Mouse (Mus musculus) megakaryocyte, embryonic 14.5 days (primary cell): ENCODE measurements around the gene Btbd16. TPM values are rescaled to one million over a fixed set of nuclear protein-coding genes. Genes with fewer than 3 reads are reported as not detected.

ENCODE experiments used
- H3K27me3 ChIP-seq: replicated peaks from 2 replicates; pipeline ENCODE3; 2012; ENCODE audit warnings: inconsistent platforms
- H3K36me3 ChIP-seq: replicated peaks from 2 replicates; pipeline ENCODE3; 2012; ENCODE audit warnings: low read length, inconsistent platforms, mixed read lengths
- H3K4me1 ChIP-seq: 2 replicates; pipeline ENCODE4 v1.6.1; 2012; ENCODE audit warnings: inconsistent platforms
- H3K4me3 ChIP-seq: replicated peaks from 2 replicates; pipeline ENCODE3; 2012; ENCODE audit warnings: moderate library complexity, mild to moderate bottlenecking, inconsistent platforms
- H3K9me3 ChIP-seq: 2 replicates; pipeline ENCODE4 v1.6.1; 2012; ENCODE audit warnings: inconsistent platforms
- FLI1 ChIP-seq: IDR thresholded peaks from 2 replicates; pipeline ENCODE4 v1.6.1; 2012; ENCODE audit warnings: low read length, inconsistent platforms, mixed read lengths
- GATA1 ChIP-seq: IDR thresholded peaks from 3 replicates; pipeline ENCODE4 v1.6.1; 2012; ENCODE audit warnings: mixed read lengths, low read length, inconsistent platforms, borderline replicate concordance
- polyA plus RNA-seq: library from polyadenylated mRNA; stranded (reverse); fragments of >175 nt; gene quantifications from 2 replicates; pipeline ENCODE4 v1.2.3, GENCODE M21; 2012; ENCODE audit warnings: low replicate concordance; ENCODE audit not compliant: insufficient read depth

Btbd16 gene
- polyA plus RNA-seq, 1 experiment, result not detected

DNA sequence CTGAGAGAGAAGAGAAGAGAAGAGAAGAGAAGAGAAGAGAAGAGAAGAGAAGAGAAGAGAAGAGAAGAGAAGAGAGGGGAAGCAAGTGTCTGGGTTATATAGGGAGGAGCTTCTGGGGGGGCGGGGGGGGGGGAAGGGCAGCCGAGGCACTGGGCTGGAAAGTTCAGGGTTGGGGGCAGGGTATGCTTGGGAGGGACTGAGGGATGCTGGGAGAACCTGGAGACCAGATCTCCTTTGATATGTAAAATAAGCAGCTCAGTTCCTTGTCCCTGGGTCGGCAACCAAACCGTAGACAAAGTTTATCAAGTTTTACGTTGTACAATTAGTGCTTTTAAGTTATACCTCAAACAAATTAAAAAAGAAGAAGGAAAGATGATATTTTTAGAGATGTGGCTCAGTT is 86.1 kb downstream of the Btbd16 start:
- no peaks in the 10 kb centered on the region for H3K9me3 ChIP-seq
- TF ChIP-seq GATA1 (no peak), FLI1 (no peak)
- H3K4me1 ChIP-seq, result no peaks in the 10 kb centered on the region
- no peaks in the 10 kb centered on the region for H3K36me3 ChIP-seq
- peaks cover 51% of the 10 kb centered on the region for H3K27me3 ChIP-seq
- no peak overlapping the region for H3K4me3 ChIP-seq

DNA sequence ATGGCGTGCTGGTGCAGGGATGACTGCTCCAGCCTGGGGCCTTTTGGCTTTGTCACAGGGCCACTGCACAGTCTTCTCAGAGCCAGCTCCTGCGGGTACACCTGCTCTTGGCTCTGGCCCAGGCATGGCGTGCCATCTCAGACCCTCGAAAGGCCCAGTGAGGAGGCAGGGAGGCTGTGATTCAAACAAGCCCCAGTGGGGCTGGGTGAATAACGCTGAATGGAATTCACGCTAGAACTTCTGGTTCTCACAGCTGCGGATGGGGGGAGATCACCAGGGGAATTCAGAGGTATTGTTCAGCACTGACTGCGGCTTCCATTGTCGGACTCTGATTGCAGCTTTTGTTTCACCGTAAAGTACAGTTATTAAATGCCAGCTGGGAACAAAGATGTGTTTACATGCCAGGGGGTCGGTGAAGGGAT is 86.9 kb downstream of the Btbd16 start:
- Histone ChIP-seq H3K36me3 (no peaks in the 10 kb centered on the region), H3K4me1 (peaks cover 5% of the 10 kb centered on the region), H3K4me3 (no peak overlapping the region), H3K27me3 (peaks cover 54% of the 10 kb centered on the region), H3K9me3 (no peaks in the 10 kb centered on the region)
- no peak for TF ChIP-seq GATA1
- no peak for TF ChIP-seq FLI1

DNA sequence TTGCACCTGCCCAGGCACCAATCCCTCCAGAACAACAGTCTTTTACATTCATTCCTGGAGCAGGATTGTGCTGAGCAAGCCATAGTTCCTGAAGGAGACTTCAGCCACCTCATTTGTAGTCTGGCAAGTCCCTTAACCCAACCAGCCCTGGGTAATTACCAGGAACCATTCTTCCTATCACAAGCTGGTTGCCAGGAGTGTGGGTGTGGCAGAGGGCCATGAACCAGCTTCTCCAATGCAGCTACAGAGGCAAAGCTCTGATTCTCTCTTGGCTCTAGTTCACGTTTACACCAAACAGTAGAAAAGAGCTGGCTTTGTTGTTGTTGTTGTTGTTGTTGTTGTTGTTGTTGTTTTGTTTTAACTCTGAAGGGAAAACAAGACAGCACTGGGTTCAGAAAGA is 88.6 kb downstream of the Btbd16 start:
- Histone ChIP-seq H3K9me3 (no peaks in the 10 kb centered on the region), H3K36me3 (no peaks in the 10 kb centered on the region), H3K4me3 (no peak overlapping the region), H3K4me1 (peaks cover 15% of the 10 kb centered on the region), H3K27me3 (peaks cover 64% of the 10 kb centered on the region)
- TF ChIP-seq FLI1, result no peak
- TF ChIP-seq GATA1, result no peak

DNA sequence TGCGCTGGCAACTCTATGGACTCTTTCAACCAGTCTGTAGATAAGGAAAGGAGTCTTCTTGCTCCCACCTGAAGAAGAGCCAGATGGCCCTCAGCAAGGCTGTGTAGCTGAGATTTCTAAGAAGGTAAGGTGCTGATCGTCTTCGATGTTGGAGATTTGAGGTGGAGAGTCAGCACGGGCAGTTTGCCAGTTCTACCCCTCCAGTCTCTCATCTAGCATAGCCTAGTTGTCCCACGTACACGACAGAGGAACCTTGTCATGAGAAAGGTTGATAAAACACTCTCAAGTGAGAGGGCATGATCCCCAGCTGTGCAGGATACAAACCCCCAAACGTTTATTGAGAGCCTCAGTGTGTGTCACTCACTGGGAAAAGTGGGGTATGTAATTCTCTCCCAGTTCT is 90.8 kb downstream of the Btbd16 start:
- Histone ChIP-seq H3K27me3 (peaks cover 64% of the 10 kb centered on the region), H3K36me3 (no peaks in the 10 kb centered on the region), H3K4me1 (peaks cover 15% of the 10 kb centered on the region), H3K4me3 (no peak overlapping the region), H3K9me3 (no peaks in the 10 kb centered on the region)
- no peak for TF ChIP-seq GATA1
- TF ChIP-seq FLI1, result no peak

DNA sequence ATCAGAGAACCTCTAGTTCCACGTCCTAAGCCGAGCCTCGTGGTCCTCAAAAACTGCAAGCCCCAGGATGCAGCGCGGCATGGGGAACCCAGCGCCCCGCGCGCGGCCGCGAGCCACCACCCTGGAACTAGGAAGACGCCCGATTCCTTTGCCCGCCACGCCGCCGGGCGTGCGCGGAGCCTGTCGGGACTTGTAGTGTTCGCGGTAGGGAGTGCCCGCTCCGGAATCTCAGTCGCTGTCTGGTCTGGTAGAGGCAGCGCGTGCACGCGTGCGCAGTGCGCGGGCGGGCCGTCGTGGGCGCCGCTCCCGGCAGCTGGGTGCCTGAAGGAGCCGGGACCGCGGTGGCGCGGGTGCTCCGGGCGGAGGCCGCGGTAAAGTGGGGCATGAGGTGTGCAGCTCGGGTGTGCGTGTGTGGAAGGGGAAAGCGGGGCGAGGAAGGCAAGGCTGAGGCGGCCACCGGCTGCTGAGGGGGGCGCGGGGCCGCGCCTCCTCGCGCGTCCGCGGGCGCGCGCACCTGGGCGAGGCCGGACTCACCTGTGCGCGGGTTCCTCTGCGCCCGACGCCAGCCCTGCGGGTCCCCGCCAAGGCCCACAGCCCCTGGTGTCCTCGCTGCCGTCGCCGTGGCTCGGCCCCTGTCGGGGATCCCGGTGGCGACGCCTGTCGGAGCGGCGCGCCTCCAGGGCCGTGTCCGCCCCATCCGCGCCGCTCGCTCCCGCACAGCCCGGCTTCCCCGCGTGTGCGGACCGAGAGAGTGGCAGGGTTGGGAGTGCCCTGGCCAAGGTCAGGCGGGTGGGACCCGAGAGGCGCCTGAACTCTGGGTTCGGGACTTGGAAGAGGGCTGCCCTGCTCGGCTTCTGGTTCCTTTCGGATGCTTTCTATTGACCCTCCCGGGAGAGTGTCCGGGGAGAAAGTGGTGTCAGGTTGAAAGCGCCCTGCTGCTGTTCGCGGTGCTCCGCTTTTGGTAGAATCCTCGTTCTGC is 92.0 kb downstream of the Btbd16 start, which contains the start of gene Plekha1:
TSS of gene Plekha1 (plus strand) at position 144 of the 979 bp plus-strand sequence.
- peaks cover 15% of the 10 kb centered on the region for H3K4me1 ChIP-seq
- no peak for TF ChIP-seq FLI1
- no peak for TF ChIP-seq GATA1
- H3K9me3 ChIP-seq, result no peaks in the 10 kb centered on the region
- peaks cover 59% of the 10 kb centered on the region for H3K27me3 ChIP-seq
- peak within 1 kb of the TSS; percentile 94 for H3K4me3 ChIP-seq
- H3K36me3 ChIP-seq, result no peaks in the 10 kb centered on the region

DNA sequence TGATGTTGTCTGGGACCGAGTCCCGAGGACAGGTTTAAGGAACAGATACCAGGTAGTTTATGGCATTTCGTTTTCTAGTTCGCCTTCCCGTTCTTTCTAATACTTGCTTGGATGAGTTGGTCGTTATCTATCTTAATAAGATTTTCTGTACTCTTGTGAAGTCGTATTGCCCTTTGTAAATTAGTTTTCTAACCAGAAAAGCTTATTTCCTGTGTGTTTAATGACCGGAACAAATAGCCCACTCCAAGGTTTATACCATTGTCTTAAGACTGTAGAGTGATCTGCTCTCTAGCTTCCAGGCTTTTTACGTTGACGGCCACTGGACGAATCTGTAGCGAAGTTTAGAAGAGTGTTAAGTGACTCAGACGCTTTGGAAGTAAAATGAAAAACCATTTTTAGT is 92.8 kb downstream of the Btbd16 start:
- Histone ChIP-seq H3K9me3 (no peaks in the 10 kb centered on the region), H3K27me3 (peaks cover 56% of the 10 kb centered on the region), H3K4me3 (peak overlapping the region; percentile 94), H3K4me1 (peaks cover 15% of the 10 kb centered on the region), H3K36me3 (no peaks in the 10 kb centered on the region)
- TF ChIP-seq GATA1 (no peak), FLI1 (no peak)

DNA sequence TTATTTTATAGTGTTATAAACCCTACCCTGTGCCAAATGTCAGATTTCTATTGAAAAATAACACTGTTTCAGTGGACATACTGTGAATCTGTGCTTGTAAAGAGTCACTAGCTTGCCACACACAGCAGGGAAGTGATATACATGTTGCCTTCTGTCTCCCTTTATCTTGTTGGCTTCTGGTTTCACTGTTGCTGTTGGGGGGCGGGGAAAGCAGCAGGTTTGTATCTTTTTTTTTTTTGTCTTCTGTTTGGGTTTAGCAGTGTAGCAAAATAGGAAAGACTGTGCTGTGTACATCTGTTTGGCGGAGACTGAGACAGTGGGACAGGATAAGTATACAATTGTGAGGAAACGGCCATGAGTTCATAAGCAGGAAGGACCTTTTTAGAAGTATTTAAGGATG is 93.4 kb downstream of the Btbd16 start:
- peaks cover 51% of the 10 kb centered on the region for H3K27me3 ChIP-seq
- peaks cover 15% of the 10 kb centered on the region for H3K4me1 ChIP-seq
- no peak overlapping the region for H3K4me3 ChIP-seq
- no peaks in the 10 kb centered on the region for H3K36me3 ChIP-seq
- no peaks in the 10 kb centered on the region for H3K9me3 ChIP-seq
- no peak for TF ChIP-seq GATA1
- no peak for TF ChIP-seq FLI1

Other genes starting within 250 kb of the Btbd16 start
- 50.8 and 64.5 TPM in 2 replicates for gene Nsmce4a, start 201.0 kb upstream of the Btbd16 start, polyA plus RNA-seq
- 3.2 and 7.6 TPM in 2 replicates for gene Tacc2, start 196.6 kb upstream of the Btbd16 start, polyA plus RNA-seq
- gene Plekha1, start 91.7 kb downstream of the Btbd16 start, polyA plus RNA-seq, result 0.56 and 2.1 TPM in 2 replicates
- 0.75 and 2.5 TPM in 2 replicates for gene Htra1, start 162.0 kb downstream of the Btbd16 start, polyA plus RNA-seq